Mouse (Mus musculus) spleen, adult 18-20 months (tissue): ENCODE measurements around the gene Klf6.

Experiments
- DNase-seq, 2 experiments: peaks; one replicate each; pipeline ENCODE4 v3.0.0; 2022; ENCODE audit warnings: mixed read lengths in 2 of 2

The Klf6 gene

GRCm38 (mm10) chr13:5861157-5862002 lies at the start of gene Klf6:
Klf6 (plus strand) TSS chr13:5861482.
- DNase-seq, result peak; percentile 97 to 99

- no peak for DNase-seq
Observed at GRCm38 (mm10) chr13:5813433-5813832, 47.8 kb upstream of the Klf6 start.

- DNase-seq, result no peak
Observed at GRCm38 (mm10) chr13:5817250-5817649, 44.0 kb upstream of the Klf6 start.

DNA sequence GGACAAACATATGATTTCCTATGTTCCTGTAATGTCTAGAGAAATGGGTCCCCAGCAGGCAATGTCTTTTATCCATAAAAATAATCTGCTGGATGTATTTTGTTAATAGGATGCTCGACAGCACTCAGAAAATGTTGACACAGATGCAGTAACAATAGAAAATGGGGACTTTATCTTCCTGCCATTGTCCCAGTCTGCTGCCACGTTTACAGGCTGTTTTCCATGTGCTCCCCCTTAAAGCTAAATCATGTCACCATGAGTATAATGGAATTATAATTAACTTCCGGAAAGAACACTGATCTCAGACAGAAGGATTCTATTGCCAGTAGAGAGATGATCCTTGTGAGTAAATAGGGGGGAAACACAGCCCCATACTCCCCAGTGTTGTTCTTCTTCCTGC lies 42.1 kb upstream of the Klf6 start:
- DNase-seq, result no peak

DNA sequence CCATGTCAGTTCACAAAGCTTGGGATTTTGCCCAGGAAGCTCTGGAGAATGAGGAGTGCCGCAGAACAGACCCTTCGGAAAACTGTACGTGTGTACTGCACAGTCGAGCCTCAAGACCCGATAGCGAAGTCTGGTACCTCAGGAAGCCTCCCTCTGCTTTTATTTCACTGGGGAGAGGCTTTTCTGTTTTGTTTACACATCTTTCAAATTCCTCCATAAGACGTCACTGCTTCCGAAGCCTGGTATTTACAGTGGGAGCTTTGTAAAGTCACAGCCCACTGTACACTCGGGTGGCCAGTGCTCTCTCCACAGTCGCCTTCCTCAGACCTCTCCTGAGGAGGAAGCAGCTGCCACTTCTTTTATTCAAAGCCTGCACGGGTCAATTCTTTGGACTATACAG lies 38.7 kb upstream of the Klf6 start:
- no peak for DNase-seq

GRCm38 (mm10) chr13:5823150-5823549 lies 38.1 kb upstream of the Klf6 start:
- no peak for DNase-seq

DNA sequence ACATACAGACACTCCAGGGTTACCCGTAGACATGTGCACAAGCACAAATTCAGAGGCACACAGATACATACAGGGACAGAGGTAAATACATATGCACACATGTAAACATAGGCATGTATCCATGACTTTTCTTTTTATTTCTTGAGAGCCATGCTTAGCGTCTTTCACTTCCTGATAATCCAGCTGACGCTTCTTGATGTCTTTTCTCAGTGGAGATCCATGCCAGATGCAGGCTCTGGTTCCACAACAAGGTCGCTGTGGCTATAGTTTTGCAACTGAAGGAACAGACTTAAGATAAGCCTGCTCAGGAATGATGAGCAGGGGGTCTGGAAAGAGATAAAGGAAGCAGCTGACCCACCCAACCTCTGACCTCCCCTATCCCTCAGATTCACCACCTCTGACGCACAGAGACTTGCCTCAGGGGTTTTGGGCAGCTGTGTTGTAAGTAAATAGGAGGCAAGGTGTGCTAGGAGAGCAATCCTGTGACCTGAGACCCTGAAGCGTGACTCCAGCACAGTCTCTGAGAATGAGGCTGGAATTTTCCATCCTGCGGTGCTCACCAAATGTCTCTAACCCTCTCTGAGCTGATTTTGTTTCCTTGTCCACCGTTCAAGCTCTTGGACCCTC lies 37.0 kb upstream of the Klf6 start:
- DNase-seq, result no peak

DNA sequence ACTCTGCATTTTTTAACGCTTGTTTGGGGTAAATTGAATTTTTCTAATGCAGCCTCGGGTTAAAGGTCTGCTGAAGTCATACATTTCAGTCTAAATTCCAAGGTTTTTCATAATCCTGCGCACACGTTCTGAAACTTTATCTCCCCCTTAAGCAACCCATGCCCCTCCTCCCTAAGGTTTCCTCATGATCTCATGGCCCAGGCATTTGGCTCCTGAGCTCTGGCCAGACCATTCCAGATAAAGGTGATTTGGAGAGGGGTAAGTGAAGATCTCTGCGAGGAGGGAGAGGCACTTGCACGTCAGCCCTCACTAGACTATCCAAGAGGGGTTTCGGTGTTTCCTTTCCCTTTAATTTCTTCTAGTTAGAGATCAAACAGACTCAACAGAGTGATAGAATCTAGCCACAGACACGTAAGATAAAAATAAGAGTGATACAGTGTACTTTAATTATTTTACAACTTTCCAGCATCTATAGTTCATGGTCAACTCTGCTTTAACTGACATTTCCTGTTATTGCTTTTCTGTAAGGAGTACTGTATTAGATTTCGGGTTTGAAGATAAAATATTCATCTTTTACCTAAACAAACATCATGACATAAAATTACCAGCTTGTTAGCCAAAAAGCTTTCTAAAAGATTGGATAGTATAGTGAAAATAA lies 35.0 kb upstream of the Klf6 start:
- no peak for DNase-seq

DNA sequence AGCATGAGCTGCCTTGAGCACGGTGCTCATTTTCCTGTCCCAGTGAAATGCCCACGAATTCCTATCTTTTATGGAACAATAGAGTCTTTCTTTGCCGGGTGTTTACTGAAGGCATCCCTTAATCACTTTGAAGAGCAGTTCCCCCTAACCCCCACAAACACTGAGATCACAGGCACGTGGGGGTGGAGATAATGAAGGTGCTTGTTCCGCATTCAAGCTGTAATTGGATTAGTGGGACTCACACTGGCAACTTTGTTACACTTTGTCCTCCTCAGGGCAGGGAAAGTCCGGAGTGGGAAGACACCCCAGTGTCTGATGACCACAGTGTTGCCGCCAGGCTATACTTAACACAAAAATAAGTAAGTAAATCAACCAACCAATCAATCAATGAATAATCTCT lies 29.3 kb upstream of the Klf6 start:
- no peak for DNase-seq

- no peak for DNase-seq
Observed at GRCm38 (mm10) chr13:5837174-5837777, 24.0 kb upstream of the Klf6 start.

DNA sequence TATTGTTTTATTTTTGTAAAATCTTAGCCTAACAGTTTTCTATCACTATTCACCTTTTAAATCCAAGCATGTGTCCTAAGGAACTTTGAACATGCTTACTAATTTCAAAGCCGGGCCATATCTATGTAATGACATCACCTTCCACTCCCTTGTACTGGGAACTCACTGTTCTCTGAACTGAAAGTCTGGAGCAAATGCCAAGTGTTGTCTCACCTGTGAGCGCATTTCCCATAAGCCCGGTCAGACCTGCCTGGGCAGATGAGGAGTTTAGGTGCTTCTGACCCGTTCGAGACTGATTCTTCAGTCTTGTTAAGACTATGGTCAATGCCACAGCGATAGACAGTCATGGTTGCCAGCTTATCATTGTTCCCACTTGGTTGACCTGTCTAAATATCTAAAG lies 19.9 kb upstream of the Klf6 start:
- DNase-seq, result no peak

DNA sequence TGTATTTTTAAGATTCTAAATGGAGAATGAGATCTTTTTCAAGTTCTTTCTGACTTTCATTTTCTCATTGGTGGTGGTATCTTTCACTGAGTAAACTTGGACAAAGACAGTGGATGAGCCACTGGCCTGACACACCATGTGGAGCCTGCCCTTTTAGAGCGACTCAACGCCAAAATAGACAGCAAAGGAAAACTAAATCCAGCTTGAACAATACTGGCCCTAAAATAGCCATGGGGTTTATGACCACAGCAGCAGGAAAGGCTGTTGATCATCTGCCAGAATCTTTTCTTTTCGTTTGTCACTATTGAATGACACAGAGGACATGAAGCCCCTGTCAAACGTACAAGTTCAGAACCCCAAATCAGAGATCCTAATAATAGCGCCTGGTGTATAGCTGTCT lies 18.4 kb upstream of the Klf6 start:
- DNase-seq, result no peak

- no peak for DNase-seq
Observed at GRCm38 (mm10) chr13:5843829-5844228, 17.5 kb upstream of the Klf6 start.

- no peak for DNase-seq
Observed at GRCm38 (mm10) chr13:5844338-5844737, 16.9 kb upstream of the Klf6 start.

DNA sequence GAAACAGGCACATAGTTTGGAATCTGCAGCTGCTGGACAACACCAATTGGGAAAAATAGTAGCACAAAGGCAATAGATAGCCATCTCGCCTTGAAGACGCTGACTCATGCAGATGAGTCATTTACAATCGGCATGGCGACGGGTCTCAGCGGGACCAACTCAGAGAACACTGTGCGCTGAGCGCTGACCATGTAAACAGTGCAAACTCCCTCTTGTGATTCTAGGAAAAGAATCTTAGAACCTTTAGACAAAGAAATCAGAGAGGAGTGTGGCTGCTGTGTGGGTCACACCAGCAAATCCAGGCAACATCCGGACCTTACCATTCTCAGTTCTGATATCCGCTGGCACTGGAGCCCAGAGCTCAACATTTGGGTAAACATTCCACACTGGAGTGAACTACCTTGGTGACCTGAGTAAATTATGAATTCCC lies 16.1 kb upstream of the Klf6 start:
- DNase-seq, result no peak

DNA sequence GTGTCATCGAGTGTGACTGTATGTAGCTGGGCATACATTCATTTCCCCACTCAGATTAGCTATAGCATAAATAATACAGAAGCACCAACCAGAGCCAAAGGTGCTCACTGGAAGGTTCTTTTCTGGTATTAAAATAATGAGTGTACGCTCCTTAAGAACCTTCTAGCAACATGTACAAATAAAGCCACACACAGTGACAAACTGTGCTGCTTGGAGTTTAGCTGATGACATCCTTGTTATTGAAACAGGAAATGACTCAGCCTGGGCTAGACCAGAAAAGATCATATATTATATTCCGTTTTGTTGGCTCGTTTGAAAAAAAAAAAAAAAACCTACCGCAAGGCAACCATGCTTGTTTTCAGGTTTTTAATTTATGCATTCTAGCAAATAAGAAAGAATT lies 15.7 kb upstream of the Klf6 start:
- no peak for DNase-seq

- no peak for DNase-seq
Observed at GRCm38 (mm10) chr13:5846860-5847259, 14.4 kb upstream of the Klf6 start.

DNA sequence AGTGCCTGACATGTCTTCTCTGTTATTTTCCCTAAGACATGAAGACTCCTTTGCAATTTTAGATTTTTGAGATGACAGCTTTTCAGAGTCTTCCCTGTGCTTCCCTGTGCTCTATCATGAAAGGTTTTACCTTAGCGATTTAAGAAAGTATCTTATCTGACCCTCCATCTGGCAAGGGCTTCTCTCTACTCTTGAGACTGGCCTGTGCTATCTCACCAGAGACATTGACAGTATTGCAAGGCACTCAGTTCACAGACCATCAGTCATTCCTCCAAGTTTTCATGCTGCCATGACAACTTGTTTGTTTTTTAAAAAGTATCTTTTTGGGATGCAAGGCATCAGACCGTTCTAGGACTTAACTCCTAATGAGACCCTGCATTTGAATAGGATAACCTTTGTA lies 13.5 kb upstream of the Klf6 start:
- DNase-seq, result no peak

DNA sequence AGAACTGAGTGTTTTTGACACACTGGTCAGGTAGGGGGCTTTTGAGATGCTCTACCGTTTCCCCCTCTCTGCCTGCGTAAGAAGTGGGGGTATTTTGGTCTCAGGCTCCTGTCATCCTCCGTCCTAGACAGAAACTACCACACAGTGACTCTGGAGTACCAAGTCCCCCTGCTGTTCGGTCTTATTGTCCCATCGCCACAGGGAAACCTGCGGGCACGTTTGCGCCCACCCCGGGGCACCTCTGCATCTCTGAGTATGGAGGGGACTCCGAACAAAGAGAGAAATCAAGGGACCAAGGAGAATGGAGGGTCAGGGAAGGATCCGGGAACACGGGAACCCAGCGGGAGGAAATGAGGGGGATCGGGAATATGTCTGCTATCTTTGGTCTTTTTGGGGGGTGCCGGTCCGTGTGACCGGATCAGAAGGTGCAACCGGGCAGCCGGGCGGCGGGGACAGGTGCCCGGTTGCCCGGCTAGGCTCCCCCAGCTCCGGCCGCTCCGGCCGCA lies 578 bp upstream of the Klf6 start:
- peak in 1 of 2 experiments; percentile 67 for DNase-seq

DNA sequence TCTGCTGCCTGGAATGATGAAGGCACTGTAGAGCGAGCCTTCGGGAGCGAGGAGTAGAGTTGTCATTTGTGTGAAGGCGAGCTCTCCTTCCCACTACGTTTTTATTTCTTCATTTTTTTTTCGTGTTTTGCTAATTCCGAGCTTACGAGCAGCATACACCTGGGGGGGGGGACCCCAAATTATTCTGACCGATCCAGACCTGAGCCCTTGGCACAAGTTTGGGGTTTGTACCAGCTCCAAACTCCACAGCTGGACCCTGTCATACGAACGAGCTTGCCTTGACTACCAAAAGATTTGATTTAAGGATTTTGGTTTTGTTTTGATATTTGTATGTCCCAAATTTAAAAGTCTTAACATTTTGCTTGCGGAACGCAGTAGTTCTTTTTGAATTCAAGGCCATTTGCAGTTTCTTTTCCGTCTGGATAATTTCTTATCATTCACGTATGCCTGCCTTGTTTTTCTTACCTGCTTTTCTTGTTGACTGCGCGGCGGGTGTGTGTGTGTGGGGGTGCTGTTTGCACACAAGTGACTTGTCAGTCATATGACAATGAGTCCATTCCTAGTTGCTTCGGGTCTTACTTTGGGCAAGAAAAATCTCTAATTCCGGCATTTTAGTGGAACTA lies 832 bp downstream of the Klf6 start:
- DNase-seq, result peak; percentile 42 to 56

DNA sequence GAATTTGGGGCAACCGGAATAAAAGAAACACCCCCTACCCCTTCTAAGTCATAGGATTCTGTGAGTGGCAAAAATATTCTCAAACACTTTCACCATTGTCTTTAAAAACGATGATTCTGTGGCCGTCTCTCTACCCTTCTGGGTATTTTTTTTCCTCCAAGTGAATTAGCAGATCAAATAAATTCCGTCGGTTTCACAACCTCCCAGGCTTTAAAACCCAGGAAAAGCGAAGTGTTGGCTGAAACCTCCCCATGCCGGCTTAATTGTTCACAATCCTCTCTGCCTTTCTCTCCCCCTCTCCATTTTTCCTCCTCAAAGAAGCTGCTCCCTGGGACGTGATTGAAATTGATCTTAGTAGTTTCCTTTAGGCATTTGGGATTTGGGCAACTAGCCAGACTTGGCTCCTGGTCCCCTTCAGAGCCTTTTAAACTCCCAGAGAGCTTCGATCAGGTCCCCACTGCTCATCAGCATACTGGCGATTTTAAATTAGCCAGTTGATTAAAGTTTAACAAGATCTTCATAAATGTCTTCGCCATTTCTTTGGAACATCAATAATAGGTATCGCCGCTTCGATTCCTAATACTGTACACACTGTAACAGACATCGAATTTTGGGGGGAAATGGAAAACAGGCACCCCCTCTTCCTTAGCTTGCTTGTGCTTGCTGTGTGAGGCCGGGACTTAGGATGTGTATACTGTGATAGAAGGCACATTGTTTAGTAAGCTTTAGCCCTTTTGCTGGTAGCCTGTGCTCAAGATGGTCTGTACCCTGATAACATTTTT lies 1.5 kb downstream of the Klf6 start:
- no peak for DNase-seq

GRCm38 (mm10) chr13:5863408-5863891 lies 2.2 kb downstream of the Klf6 start:
- no peak for DNase-seq
